Mouse (Mus musculus) ES-E14 (cell line): ENCODE results near the gene D430042O09Rik.

Experiments
- MAFK ChIP-seq: IDR thresholded peaks from 2 replicates; pipeline ENCODE4 v1.6.1; 2014; ENCODE audit warnings: mild to moderate bottlenecking, low read depth, low read length, inconsistent platforms; ENCODE audit not compliant: insufficient read depth
- ZNF384 ChIP-seq: IDR thresholded peaks from 2 replicates; pipeline ENCODE4 v1.6.1; 2012; ENCODE audit warnings: low read depth, low read length, inconsistent platforms

GRCm38 (mm10) chr7:125702791-125703190 is 4.9 kb upstream of the D430042O09Rik start:
- TF ChIP-seq ZNF384 (no peak), MAFK (no peak)
